Mouse (Mus musculus): Measurements from ENCODE around the gene Ppp1r10.

Ppp1r10 gene

DNA sequence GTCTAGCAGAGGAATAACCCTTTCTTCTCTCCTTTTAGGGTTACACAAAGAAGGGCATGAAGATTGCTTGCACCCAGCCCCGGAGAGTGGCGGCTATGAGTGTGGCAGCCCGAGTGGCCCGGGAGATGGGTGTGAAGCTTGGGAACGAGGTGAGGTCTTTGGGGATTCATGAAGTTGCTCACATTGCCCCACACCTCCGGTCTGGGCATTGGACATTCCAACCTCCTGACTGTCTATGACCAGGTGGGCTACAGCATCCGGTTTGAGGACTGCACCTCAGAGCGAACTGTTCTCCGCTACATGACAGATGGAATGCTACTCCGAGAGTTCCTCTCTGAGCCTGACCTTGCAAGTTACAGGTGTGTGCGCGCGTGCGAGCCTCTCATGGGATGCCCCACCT, 32.5 kb upstream of the Ppp1r10 start:
- TF ChIP-seq GATA4 (IDR thresholded peaks at IDR 0.05; ENCODE audit: insufficient replicate concordance, low read length) = no peak

DNA sequence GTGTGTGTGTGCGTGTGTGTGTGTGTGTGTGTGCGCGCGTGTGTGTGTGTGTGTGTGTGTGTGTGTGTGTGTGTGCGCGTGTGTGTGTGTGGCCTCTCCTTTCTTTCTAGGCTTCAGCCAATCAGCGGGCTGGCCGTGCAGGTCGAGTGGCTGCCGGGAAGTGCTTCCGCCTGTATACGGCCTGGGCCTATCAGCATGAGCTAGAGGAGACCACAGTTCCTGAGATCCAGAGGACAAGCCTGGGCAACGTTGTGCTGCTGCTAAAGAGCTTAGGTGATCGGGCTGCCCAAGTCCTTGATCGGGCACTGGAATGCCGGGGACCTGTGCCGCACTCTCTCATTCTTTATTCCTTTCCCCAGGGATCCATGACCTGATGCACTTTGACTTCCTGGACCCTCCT, 28.5 kb upstream of the Ppp1r10 start:
- no peak for TF ChIP-seq GATA4 (IDR thresholded peaks at IDR 0.05; ENCODE audit: insufficient replicate concordance, low read length)

DNA sequence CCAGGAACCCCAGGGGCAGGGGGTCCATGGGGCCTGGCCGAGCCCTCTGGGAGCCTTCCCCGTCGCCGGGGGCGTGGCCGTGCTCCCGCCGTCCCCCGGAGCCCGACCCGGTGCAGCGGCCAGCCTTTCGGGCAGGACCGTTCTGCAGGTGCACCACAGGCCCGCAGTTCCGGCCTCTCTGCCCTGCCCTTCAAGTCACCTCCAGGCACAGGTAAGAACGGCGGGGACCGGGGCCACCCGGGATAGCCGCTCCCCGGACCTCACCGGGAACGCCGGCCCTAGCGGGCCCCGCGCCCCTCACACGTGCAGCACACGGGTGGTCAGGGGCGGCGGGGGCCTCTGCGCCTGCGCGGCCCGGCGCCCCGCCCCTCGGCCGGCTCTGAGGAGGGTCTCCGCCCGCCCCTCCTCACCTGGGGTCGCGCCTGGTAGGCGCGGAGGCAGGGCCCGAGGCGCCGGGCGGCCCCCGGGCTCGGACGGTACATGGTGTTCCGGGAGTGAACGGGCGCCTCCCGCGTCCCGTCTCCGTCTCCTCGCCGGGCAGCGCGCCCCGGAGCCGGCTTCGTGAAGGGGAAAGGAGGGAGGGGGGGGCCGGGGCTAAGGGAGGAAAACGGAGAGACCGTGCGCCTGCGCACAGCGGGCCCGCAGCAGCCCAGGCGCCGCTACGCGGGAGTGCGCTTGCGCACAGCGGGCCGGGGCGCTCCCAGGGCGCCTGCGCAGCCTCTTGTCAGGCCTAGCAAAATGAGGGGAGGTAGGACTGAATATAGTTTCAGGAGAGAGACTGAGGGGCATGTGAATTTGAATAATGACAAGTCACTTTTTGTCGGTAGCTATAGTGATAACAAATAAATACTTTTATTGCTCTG, 19.2 kb upstream of the Ppp1r10 start, which contains the start of gene 2310061I04Rik:
Gene 2310061I04Rik, minus strand, starts transcription at position 651 of the 863 bp plus-strand sequence.
- TF ChIP-seq GATA4 (IDR thresholded peaks at IDR 0.05; ENCODE audit: insufficient replicate concordance, low read length) = peak; percentile 20; the same call in 1 of the 2 replicates

DNA sequence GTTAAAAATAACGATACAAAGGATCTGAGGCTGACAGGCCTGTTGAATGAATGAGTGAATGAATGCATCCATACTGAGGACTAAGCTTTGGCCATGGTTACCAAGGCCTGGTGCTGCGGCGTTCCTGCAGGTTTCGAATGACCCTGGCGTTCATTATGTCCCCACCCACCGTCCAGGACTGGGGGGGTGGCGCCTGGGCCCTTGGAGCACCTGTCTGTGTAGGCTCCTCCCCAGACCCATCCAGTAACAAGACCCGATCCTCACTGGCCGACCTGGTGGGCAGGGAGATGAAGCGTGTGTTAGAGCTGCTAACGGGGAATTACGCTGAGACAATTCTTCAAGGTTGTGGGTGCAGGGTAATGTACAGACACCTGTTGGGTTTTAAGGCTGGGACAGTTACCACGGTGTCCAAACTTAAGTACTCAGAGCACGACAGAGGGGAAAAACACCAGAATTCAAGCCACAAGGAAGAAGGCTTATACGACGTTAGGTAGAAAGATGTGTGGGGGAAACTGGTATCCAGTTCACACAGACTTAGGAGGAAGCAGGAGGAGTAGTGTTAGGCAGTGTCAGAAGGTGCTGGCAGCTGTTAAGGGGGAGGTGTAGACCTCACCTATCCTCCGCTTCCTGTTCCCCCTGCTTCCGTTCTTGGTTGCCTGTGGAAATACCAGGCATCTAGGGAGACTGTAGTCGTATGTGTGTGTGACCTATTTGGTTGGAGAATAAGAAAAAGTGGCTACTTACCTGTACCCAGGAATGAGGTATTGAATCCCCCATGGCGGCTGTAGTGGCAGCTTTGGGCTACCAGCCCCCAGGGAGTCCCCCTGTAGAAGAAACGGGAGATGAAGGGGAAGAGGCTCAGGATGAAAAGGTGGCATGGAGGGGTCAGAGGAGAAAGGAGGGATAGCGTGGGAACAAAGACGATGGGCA, 18.3 kb upstream of the Ppp1r10 start:
- no peak for TF ChIP-seq GATA4 (IDR thresholded peaks at IDR 0.05; ENCODE audit: insufficient replicate concordance, low read length)

DNA sequence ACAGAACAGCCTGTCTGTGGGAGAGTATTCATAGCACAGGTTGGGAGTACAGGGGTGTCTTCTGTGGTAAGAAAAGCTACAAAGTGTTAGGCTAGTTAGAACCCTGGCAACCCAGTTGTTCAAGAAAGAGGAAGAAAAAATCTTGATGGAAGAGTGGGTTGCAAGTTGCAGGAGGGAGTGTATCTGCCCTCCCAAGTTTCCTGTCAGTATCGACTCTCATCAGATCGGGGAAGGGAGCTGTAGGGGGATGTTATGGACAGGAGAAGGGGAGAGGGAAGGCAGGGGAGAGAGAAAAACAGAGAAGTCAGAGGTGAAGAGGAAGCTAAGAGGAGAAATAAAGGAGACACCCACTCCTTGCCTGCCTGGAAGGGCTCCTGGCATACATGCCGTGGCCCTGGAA, 15.6 kb upstream of the Ppp1r10 start:
- no peak for TF ChIP-seq GATA4 (IDR thresholded peaks at IDR 0.05; ENCODE audit: insufficient replicate concordance, low read length)

GRCm38 (mm10) chr17:35903343-35903991, 12.8 kb upstream of the Ppp1r10 start:
- no peak for TF ChIP-seq GATA4 (IDR thresholded peaks at IDR 0.05; ENCODE audit: insufficient replicate concordance, low read length)

DNA sequence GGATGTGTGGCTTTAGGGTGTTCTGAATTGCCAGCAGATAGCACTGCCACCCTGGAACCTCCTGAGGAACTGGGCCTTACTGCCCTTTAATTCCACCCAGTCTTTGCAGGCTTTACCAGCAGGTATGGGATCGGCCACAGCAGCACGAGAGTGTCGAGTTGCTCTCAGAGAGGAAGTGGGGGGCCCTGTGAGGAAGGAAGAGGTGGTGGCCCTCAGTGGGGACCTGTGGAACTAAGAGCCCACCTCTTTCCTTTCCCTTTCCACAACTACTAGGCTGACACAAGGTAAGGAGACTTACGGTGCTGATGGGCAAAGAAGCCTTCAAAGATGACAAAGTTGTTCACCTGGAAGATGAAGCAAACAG, 12.3 kb upstream of the Ppp1r10 start:
- TF ChIP-seq GATA4 (IDR thresholded peaks at IDR 0.05; ENCODE audit: insufficient replicate concordance, low read length) = no peak

DNA sequence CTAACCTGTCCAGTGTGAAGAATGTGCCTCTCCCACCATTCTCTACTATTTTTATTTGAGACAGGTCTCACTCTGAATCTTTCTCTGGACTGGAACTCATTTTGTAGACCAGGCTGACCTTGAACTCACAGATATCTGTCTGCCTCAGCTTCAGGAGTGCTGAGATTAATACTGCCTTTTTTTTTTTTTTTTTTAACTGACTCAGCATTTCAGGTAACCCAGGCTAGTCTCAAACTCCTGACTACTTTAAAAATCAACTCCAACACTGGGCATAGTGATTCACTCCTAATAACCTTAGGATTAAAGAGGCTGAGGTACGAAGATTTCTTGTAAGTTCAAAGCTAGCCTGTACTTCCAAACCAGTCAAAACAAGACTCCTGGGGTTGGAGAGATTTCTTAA, 10.6 kb upstream of the Ppp1r10 start:
- TF ChIP-seq GATA4 (IDR thresholded peaks at IDR 0.05; ENCODE audit: insufficient replicate concordance, low read length) = no peak

DNA sequence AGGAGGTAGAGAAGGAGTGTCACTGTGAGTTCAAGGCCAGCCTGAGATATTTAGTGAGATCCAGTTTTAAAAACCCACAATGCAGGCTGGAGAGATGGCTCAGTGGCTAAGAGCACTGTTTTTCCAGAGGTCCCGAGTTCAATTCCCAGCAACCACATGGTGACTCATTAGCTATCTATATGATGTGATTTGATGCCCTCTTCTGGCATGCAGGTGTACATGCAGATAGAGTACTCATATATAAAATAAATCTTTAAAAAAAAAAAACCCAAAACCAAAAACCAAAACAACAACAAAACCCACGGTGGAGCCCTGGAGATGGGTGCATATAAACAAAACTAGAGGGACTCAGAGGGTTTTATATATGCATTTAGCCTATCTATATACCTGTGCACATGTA, 8.6 kb upstream of the Ppp1r10 start:
- no peak for TF ChIP-seq GATA4 (IDR thresholded peaks at IDR 0.05; ENCODE audit: insufficient replicate concordance, low read length)

DNA sequence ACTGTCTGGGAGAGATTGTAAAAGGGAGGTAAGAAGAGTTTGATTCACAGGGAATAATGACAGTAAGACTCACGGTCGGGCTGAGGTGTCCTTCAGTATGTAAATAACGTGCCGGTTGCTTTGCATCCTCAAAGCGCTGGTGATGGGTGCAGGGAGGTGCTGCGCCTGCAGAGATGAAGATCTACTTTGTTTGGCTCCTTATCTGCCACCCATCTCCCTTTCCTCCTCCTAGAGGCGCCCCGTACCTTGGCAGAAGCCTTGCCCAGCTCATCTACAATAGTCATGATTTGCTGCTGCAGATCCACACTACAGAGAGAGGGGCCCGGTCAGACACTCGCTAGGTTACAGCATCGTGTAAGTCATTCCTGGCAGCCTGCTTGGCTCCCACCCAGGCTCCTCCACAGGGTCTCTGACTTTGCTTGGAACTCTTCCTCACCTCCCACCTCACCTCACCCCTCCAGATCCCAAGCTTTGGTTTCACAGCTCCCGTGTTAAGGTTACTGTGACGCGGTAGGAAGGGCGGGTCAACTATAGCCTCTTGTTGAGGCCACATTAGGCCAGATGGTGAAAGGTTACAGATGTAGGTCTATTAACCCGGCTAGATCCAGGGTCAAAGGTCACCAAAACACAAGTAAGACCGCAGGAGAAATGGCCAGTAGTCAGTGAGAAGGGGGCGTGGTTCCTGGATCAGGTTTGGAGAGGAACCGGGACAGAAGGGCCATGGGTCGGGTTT, 6.9 kb upstream of the Ppp1r10 start:
- TF ChIP-seq GATA4 (IDR thresholded peaks at IDR 0.05; ENCODE audit: insufficient replicate concordance, low read length) = no peak

DNA sequence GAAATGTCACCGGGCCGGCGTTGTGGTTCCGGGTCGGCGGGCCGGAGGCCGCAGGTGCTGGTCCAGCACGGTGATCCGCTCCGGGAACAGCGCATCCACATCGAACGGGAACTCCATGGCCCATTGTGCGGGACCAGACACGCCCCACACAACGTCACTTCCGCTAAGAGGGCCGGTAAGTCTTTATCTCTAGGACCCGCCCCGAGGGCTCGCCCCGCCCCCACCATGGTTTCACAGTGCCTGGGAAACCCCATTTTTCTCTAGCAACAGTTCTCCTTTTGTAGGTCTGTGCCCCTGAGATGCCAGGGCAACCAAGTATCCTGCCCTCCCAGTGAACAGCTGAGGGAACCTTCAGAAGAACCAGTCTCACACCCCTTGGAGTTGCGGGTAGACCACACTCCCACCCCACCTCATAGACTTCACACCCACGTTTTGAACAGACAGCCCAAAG, 6.3 kb upstream of the Ppp1r10 start, which contains the start of gene Atat1:
Gene Atat1, minus strand, starts transcription at position 157 of the 451 bp plus-strand sequence.
- TF ChIP-seq GATA4 (IDR thresholded peaks at IDR 0.05; ENCODE audit: insufficient replicate concordance, low read length) = peak; percentile 70; the same call in 1 of the 2 replicates

DNA sequence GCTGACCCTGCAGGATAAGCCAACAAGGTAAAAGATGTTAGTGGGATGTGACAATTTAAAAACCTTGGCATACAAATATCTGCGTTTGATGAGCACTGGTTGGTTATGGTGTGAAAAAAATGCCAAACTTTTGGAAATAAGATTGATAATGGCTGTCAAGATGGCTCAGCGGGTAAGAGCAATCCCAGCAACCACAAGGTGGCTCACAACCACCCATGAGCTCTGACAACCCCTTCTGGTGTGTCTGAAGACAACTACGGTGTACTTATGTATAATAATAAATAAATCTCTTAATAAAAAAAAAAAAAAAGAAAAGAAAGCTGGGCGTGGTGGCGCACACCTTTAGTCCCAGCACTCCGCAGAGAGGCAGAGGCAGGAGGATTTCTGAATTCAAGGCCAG, 1.3 kb upstream of the Ppp1r10 start:
- TF ChIP-seq GATA4 (IDR thresholded peaks at IDR 0.05; ENCODE audit: insufficient replicate concordance, low read length) = no peak

GRCm38 (mm10) chr17:35915538-35916296, 517 bp upstream of the Ppp1r10 start:
- TF ChIP-seq GATA4 (IDR thresholded peaks at IDR 0.05; ENCODE audit: insufficient replicate concordance, low read length) = no peak

DNA sequence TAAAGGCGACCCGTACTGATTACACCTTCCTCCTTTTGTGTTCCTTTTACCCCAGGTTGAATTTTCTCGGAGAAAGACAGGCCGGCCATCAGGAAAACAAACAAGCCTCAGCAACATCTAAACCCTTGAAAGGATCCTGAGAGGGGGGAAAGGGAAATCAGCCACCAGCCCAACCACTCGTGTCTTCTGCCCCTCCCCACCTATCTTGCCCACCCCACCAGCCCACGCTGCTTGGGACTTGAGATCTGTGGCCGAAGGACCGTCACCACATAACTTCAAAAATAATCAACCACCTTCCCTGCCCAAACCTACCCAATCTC, 869 bp downstream of the Ppp1r10 start:
- no peak for TF ChIP-seq GATA4 (IDR thresholded peaks at IDR 0.05; ENCODE audit: insufficient replicate concordance, low read length)
